ENCODE assay signal across 8 mouse cellular contexts in genomic region chr7:98734876-98735275, GRCm38 (mm10). TPM values are rescaled to one million over a fixed set of nuclear protein-coding genes. Genes with fewer than 3 reads are reported as not detected.
A peak's percentile ranks its signal among the peaks of the same experiment; 100 is the strongest.
DNase-seq lines count a peak whose midpoint lies in the region; ATAC-seq lines count a peak whose summit lies in the region.

No protein-coding gene starts in this region.

- DNase-seq in cerebellum, adult 18-20 months: peak; percentile 12 to 16
- peak; percentile 31 for DNase-seq in ovary, postnatal 14 days (ENCODE audit: low spot score)
- DNase-seq in ovary, postnatal 10 days (ENCODE audit: low spot score): no peak
- DNase-seq in heart, adult 9 months (ENCODE audit: low spot score in 2 of 2): peak; percentile 19 to 35
- DNase-seq in left cerebral cortex, postnatal 14 days (ENCODE audit: low spot score in 2 of 2): peak; percentile 39 to 62
- no peak for DNase-seq in thymus, postnatal 0 days (ENCODE audit: low spot score)
- no peak for DNase-seq in spleen, adult 18-20 months

- ATAC-seq in cerebellum, adult (ENCODE audit: insufficient number of reproducible peaks, low FRiP score, low TSS enrichment): no peak

- intact Hi-C loops in left cerebral cortex, postnatal 14 days (cut with DNase I): no loop called here

RNA-seq across cellular contexts. Expression of gene Thap12, which starts 32.0 kb away (rescaled TPM):
- total RNA-seq in left cerebral cortex, postnatal 14 days (2021): 10 to 100 TPM; 60.5 to 61.1 TPM
- polyA plus RNA-seq in thymus, postnatal 0 days (2015; fragmentation: Nextera tagmentation; extraction: Ambion mirVana): 42.1 and 47.1 TPM in 2 replicates

Comparison
In these comparisons a context has a peak if more than half of its experiments do, and no peak if none do; other contexts are left out.
1. DNase-seq: peak in cerebellum, adult 18-20 months (2 of 2), ovary, postnatal 14 days (single experiment), heart, adult 9 months (2 of 2) and left cerebral cortex, postnatal 14 days (2 of 2); none in ovary, postnatal 10 days (single experiment), thymus, postnatal 0 days (single experiment) and spleen, adult 18-20 months (0 of 2).